ENCODE assay signal across 10 mouse cellular contexts in the genomic region with DNA sequence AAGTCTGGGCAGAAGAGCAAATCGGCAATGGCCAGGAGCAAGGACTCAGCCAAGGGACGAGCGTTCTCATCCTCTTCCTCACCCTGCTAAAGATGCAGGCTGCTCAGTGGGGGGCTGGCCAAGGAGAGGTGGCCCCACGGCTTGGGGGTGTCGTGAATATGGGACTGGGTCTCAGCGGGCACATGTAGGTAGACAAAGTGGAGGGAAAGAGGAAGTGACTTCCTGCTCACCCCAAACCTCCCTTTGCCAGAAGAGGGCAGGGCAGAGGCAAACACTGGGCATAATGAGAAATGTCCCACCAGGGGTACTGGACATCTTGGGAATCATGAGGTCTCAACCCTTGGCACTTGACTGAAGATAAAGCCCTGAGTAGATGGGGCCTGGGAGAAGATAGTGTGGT. TPM values are rescaled to one million over a fixed set of nuclear protein-coding genes. Genes with fewer than 3 reads are reported as not detected.
DNase-seq lines count a peak whose midpoint lies in the region; ATAC-seq and TF ChIP-seq lines count a peak whose summit lies in the region.
"Had no signal": no experiment of that assay in that cellular context is flagged by ENCODE, and none has a peak within 500 bp of the region (broad histone marks: within the 10 kb centered on the region; RNA-seq: fewer than 3 reads in every experiment).

No protein-coding gene starts in this region.

- no peak for TF ChIP-seq EP300 in lung, postnatal 0 days (IDR thresholded peaks at IDR 0.05)
- no peak for TF ChIP-seq EP300 in stomach, postnatal 0 days (optimal IDR thresholded peaks at IDR 0.05)

- no peak for TF ChIP-seq POLR2A in lung, adult 2 months (IDR thresholded peaks at IDR 0.05; ENCODE audit: borderline replicate concordance, extremely low read depth, low read depth, low read length)

- TF ChIP-seq CTCF in lung, adult 2 months (IDR thresholded peaks at IDR 0.05; ENCODE audit: insufficient read depth, low read length), result peak; percentile 39; the same call in 1 of the 2 replicates
- peak; percentile 60 for TF ChIP-seq CTCF in lung, postnatal 0 days (IDR thresholded peaks at IDR 0.05)
- peak; percentile 57 for TF ChIP-seq CTCF in stomach, postnatal 0 days (IDR thresholded peaks at IDR 0.05; ENCODE audit: low read depth)

- H3K9me3 ChIP-seq in embryonic facial prominence, embryonic 13.5 days, result no peaks in the 10 kb centered on the region
- no peaks in the 10 kb centered on the region for H3K9me3 ChIP-seq in lung, postnatal 0 days (ENCODE audit: low read length)
- H3K9me3 ChIP-seq in stomach, postnatal 0 days (ENCODE audit: control insufficient read depth, low read length), result no peaks in the 10 kb centered on the region

- WGBS in lung, adult 2 months, result 37% methylated on average over 6 of the region's 6 CpGs
- WGBS in embryonic facial prominence, embryonic 13.5 days, result 73% methylated on average over 6 of the region's 6 CpGs
- WGBS in lung, postnatal 0 days, result 51% methylated on average over 6 of the region's 6 CpGs
- 69% methylated on average over 6 of the region's 6 CpGs for whole genome bisulfite sequencing in stomach, postnatal 0 days

- peaks cover 9% of the 10 kb centered on the region for H3K4me1 ChIP-seq in lung, adult 2 months (ENCODE audit: control insufficient read depth, insufficient read depth, low read length)
- H3K4me1 ChIP-seq in embryonic facial prominence, embryonic 13.5 days, result peaks cover 12% of the 10 kb centered on the region
- peaks cover 4% of the 10 kb centered on the region; the same call in 1 of the 2 replicates for H3K4me1 ChIP-seq in lung, postnatal 0 days (ENCODE audit: insufficient read depth, low read depth, low read length)
- H3K4me1 ChIP-seq in stomach, postnatal 0 days (replicated peaks; ENCODE audit: control insufficient read depth, insufficient read depth), result no peaks in the 10 kb centered on the region

- H3K27me3 ChIP-seq in embryonic facial prominence, embryonic 13.5 days, result peaks cover 38% of the 10 kb centered on the region
- H3K27me3 ChIP-seq in lung, postnatal 0 days (replicated peaks; ENCODE audit: insufficient read depth, low read length), result no peaks in the 10 kb centered on the region
- H3K27me3 ChIP-seq in stomach, postnatal 0 days (ENCODE audit: control insufficient read depth, insufficient read depth, low read length), result no peaks in the 10 kb centered on the region

- H3K4me2 ChIP-seq in embryonic facial prominence, embryonic 13.5 days, result no peak overlapping the region
- no peak overlapping the region for H3K4me2 ChIP-seq in lung, postnatal 0 days (replicated peaks; ENCODE audit: low read depth, low read length)
- no peak overlapping the region for H3K4me2 ChIP-seq in stomach, postnatal 0 days (replicated peaks; ENCODE audit: low read depth)

- H3K4me3 ChIP-seq in lung, adult 2 months (replicated peaks; ENCODE audit: extremely low read depth, low read depth, low read length), result no peak overlapping the region
- H3K4me3 ChIP-seq in embryonic facial prominence, embryonic 13.5 days, result no peak overlapping the region
- H3K4me3 ChIP-seq in lung, postnatal 0 days (ENCODE audit: low read depth, low read length), result no peak overlapping the region
- no peak overlapping the region for H3K4me3 ChIP-seq in stomach, postnatal 0 days (ENCODE audit: low read depth, low read length)

- ATAC-seq in embryonic facial prominence, embryonic 13.5 days (ENCODE audit: insufficient number of reproducible peaks, insufficient read depth, low FRiP score, low TSS enrichment, low read depth), result no peak
- 0 out of 2 replicates have a peak, but pooled peaks have one; percentile 6 for ATAC-seq in lung, postnatal 0 days
- ATAC-seq in stomach, postnatal 0 days (ENCODE audit: low FRiP score, low TSS enrichment), result 0 out of 2 replicates have a peak, but pooled peaks have one; percentile 4
- no peak for ATAC-seq in frontal cortex, adult (ENCODE audit: low TSS enrichment)

- no peak for DNase-seq in lung, adult 2 months
- no peak for DNase-seq in lung, postnatal 14 days
- no peak for DNase-seq in lung, postnatal 0 days (ENCODE audit: low spot score)
- no peak for DNase-seq in stomach, postnatal 0 days (ENCODE audit: low spot score)
- DNase-seq in right cerebral cortex, adult 18-20 months, result no peak
- DNase-seq: adrenal gland, adult 2 months; kidney, postnatal 14 days had no signal

- H3K9ac ChIP-seq in embryonic facial prominence, embryonic 13.5 days, result peak overlapping the region; percentile 16; the same call in 1 of the 2 replicates
- no peak overlapping the region for H3K9ac ChIP-seq in lung, postnatal 0 days (replicated peaks; ENCODE audit: low read depth)
- 0 out of 2 replicates have a peak overlapping the region, but pooled peaks have one; percentile 8 for H3K9ac ChIP-seq in stomach, postnatal 0 days (ENCODE audit: low read length)

- H3K27ac ChIP-seq in embryonic facial prominence, embryonic 13.5 days, result no peak overlapping the region; the same call in 1 of the 2 replicates
- peak overlapping the region; percentile 39; the same call in 1 of the 2 replicates for H3K27ac ChIP-seq in lung, postnatal 0 days (ENCODE audit: low read length)
- H3K27ac ChIP-seq in stomach, postnatal 0 days (replicated peaks), result peak overlapping the region; percentile 45
- H3K27ac ChIP-seq: macrophage had no signal

- no peaks in the 10 kb centered on the region for H3K36me3 ChIP-seq in embryonic facial prominence, embryonic 13.5 days
- no peaks in the 10 kb centered on the region for H3K36me3 ChIP-seq in lung, postnatal 0 days (ENCODE audit: insufficient read depth, low read length)
- H3K36me3 ChIP-seq in stomach, postnatal 0 days (ENCODE audit: control insufficient read depth, insufficient read depth, low read length), result no peaks in the 10 kb centered on the region

RNA-seq across cellular contexts. Expression of gene Hid1, which starts 7.8 kb away (rescaled TPM):
- 43.3 and 45.0 TPM in 2 replicates for polyA plus RNA-seq in lung, adult 2 months (2012; rRNA removed)
- polyA plus RNA-seq in embryonic facial prominence, embryonic 13.5 days (2015; fragmentation: Nextera tagmentation; extraction: Ambion mirVana), result 4.0 and 6.2 TPM in 2 replicates
- 16.0 and 17.9 TPM in 2 replicates for polyA plus RNA-seq in lung, postnatal 0 days (2015; fragmentation: Nextera tagmentation; extraction: Ambion mirVana)
- 37.5 and 42.7 TPM in 2 replicates for polyA plus RNA-seq in stomach, postnatal 0 days (2015; fragmentation: Nextera tagmentation; extraction: Ambion mirVana)
- polyA plus RNA-seq: macrophage had no signal

RNA-seq across cellular contexts. Expression of gene Cdr2l, which starts 22.0 kb away (rescaled TPM):
- 29.1 and 33.8 TPM in 2 replicates for polyA plus RNA-seq in lung, adult 2 months (2012; rRNA removed)
- 12.3 and 14.1 TPM in 2 replicates for polyA plus RNA-seq in embryonic facial prominence, embryonic 13.5 days (2015; fragmentation: Nextera tagmentation; extraction: Ambion mirVana)
- polyA plus RNA-seq in lung, postnatal 0 days (2015; fragmentation: Nextera tagmentation; extraction: Ambion mirVana), result 14.0 and 15.8 TPM in 2 replicates
- 3.9 and 4.1 TPM in 2 replicates for polyA plus RNA-seq in stomach, postnatal 0 days (2015; fragmentation: Nextera tagmentation; extraction: Ambion mirVana)
- polyA plus RNA-seq: macrophage had no signal

RNA-seq across cellular contexts. Expression of gene Otop3, which starts 25.2 kb away (rescaled TPM):
- 0.05 and 7.8 TPM in 2 replicates for polyA plus RNA-seq in lung, adult 2 months (2012; rRNA removed)
- 0.14 TPM in 1 of 2 replicates, not detected in the other for polyA plus RNA-seq in embryonic facial prominence, embryonic 13.5 days (2015; fragmentation: Nextera tagmentation; extraction: Ambion mirVana)
- not detected in 2 replicates for polyA plus RNA-seq in lung, postnatal 0 days (2015; fragmentation: Nextera tagmentation; extraction: Ambion mirVana)
- polyA plus RNA-seq in stomach, postnatal 0 days (2015; fragmentation: Nextera tagmentation; extraction: Ambion mirVana), result 20.5 and 21.0 TPM in 2 replicates
- polyA plus RNA-seq: macrophage had no signal

RNA-seq across cellular contexts. Expression of gene Ush1g, which starts 37.9 kb away (rescaled TPM):
- 0.11 and 0.17 TPM in 2 replicates for polyA plus RNA-seq in lung, adult 2 months (2012; rRNA removed)
- not detected in 2 replicates for polyA plus RNA-seq in embryonic facial prominence, embryonic 13.5 days (2015; fragmentation: Nextera tagmentation; extraction: Ambion mirVana)
- polyA plus RNA-seq in lung, postnatal 0 days (2015; fragmentation: Nextera tagmentation; extraction: Ambion mirVana), result not detected in 2 replicates
- 0.34 and 0.36 TPM in 2 replicates for polyA plus RNA-seq in stomach, postnatal 0 days (2015; fragmentation: Nextera tagmentation; extraction: Ambion mirVana)
- polyA plus RNA-seq: macrophage had no signal

RNA-seq across cellular contexts. Expression of gene Mrpl58, which starts 43.8 kb away (rescaled TPM):
- 52.3 and 80.8 TPM in 2 replicates for polyA plus RNA-seq in lung, adult 2 months (2012; rRNA removed)
- 173 and 181 TPM in 2 replicates for polyA plus RNA-seq in embryonic facial prominence, embryonic 13.5 days (2015; fragmentation: Nextera tagmentation; extraction: Ambion mirVana)
- 154 and 180 TPM in 2 replicates for polyA plus RNA-seq in lung, postnatal 0 days (2015; fragmentation: Nextera tagmentation; extraction: Ambion mirVana)
- 138 and 144 TPM in 2 replicates for polyA plus RNA-seq in stomach, postnatal 0 days (2015; fragmentation: Nextera tagmentation; extraction: Ambion mirVana)

Comparison
In these comparisons a context has a peak if more than half of its experiments do, and no peak if none do; other contexts are left out.
1. ATAC-seq: peak in lung, postnatal 0 days (single experiment) and stomach, postnatal 0 days (single experiment); none in embryonic facial prominence, embryonic 13.5 days (single experiment) and frontal cortex, adult (single experiment).
2. Peak in every context shown above with its lines, with median percentiles within 50 percentile points of each other: CTCF ChIP-seq.